Mouse (Mus musculus): ENCODE results near the gene Gm21190. TPM values are rescaled to one million over a fixed set of nuclear protein-coding genes. Genes with fewer than 3 reads are reported as not detected.
"Not testable (repeated sequence)": the region's sequence is repeated elsewhere in the genome, so short reads cannot be mapped to it uniquely, and the experiment has no call there.

Gene Gm21190
- polyA plus RNA-seq, 1 experiment from 2014 or later = not detected

GRCm38 (mm10) chr5:15522028-15522427 is 7.0 kb downstream of the Gm21190 start:
- H3K9me3 ChIP-seq (ENCODE audit: control insufficient read depth, low read length); H3K4me3 ChIP-seq (ENCODE audit: low read depth, low read length); H3K4me1 ChIP-seq (replicated peaks; ENCODE audit: control insufficient read depth, insufficient read depth, low read length); H3K27me3 ChIP-seq (ENCODE audit: control insufficient read depth, insufficient read depth, low read length); H3K27ac ChIP-seq (ENCODE audit: low read depth, low read length); H3K9ac ChIP-seq (ENCODE audit: low read length); H3K4me2 ChIP-seq (ENCODE audit: low read depth, low read length, severe bottlenecking); ATAC-seq (replicated peaks; ENCODE audit: low FRiP score); H3K36me3 ChIP-seq (ENCODE audit: control insufficient read depth, insufficient read depth, low read length): not testable (repeated sequence)
- peak; percentile 51 for DNase-seq (ENCODE audit: low spot score)
- 42% methylated on average over 2 of the region's 2 CpGs for WGBS

- H3K9me3 ChIP-seq (ENCODE audit: control insufficient read depth, low read length); H3K27me3 ChIP-seq (ENCODE audit: control insufficient read depth, insufficient read depth, low read length); H3K27ac ChIP-seq (ENCODE audit: low read depth, low read length); H3K4me2 ChIP-seq (ENCODE audit: low read depth, low read length, severe bottlenecking); H3K36me3 ChIP-seq (ENCODE audit: control insufficient read depth, insufficient read depth, low read length); H3K4me3 ChIP-seq (ENCODE audit: low read depth, low read length); H3K4me1 ChIP-seq (replicated peaks; ENCODE audit: control insufficient read depth, insufficient read depth, low read length); H3K9ac ChIP-seq (ENCODE audit: low read length); ATAC-seq (replicated peaks; ENCODE audit: low FRiP score); DNase-seq (ENCODE audit: low spot score): not testable (repeated sequence)
- WGBS = 26% methylated on average over 5 of the region's 5 CpGs
Observed at GRCm38 (mm10) chr5:15520418-15520817, 8.6 kb downstream of the Gm21190 start.

- not testable (repeated sequence) for H3K9ac ChIP-seq (ENCODE audit: low read length); H3K4me1 ChIP-seq (replicated peaks; ENCODE audit: control insufficient read depth, insufficient read depth, low read length); H3K4me3 ChIP-seq (ENCODE audit: low read depth, low read length); H3K27ac ChIP-seq (ENCODE audit: low read depth, low read length); DNase-seq (ENCODE audit: low spot score); H3K4me2 ChIP-seq (ENCODE audit: low read depth, low read length, severe bottlenecking); H3K36me3 ChIP-seq (ENCODE audit: control insufficient read depth, insufficient read depth, low read length); H3K27me3 ChIP-seq (ENCODE audit: control insufficient read depth, insufficient read depth, low read length); H3K9me3 ChIP-seq (ENCODE audit: control insufficient read depth, low read length)
- 79% methylated on average over 2 of the region's 2 CpGs for WGBS
- ATAC-seq (replicated peaks; ENCODE audit: low FRiP score) = peak; percentile 49; the same call in 1 of the 2 replicates
Observed at GRCm38 (mm10) chr5:15517150-15517549, 11.9 kb downstream of the Gm21190 start.

GRCm38 (mm10) chr5:15512236-15512635 is 16.8 kb downstream of the Gm21190 start:
- H3K27ac ChIP-seq (ENCODE audit: low read depth, low read length); DNase-seq (ENCODE audit: low spot score); H3K27me3 ChIP-seq (ENCODE audit: control insufficient read depth, insufficient read depth, low read length); H3K36me3 ChIP-seq (ENCODE audit: control insufficient read depth, insufficient read depth, low read length); H3K4me2 ChIP-seq (ENCODE audit: low read depth, low read length, severe bottlenecking); H3K4me3 ChIP-seq (ENCODE audit: low read depth, low read length); H3K4me1 ChIP-seq (replicated peaks; ENCODE audit: control insufficient read depth, insufficient read depth, low read length); H3K9ac ChIP-seq (ENCODE audit: low read length): not testable (repeated sequence)
- peak; percentile 53 for ATAC-seq (replicated peaks; ENCODE audit: low FRiP score)
- WGBS = 69% methylated on average over 3 of the region's 3 CpGs
- H3K9me3 ChIP-seq (ENCODE audit: control insufficient read depth, low read length) = peaks cover 13% of the 10 kb centered on the region

GRCm38 (mm10) chr5:15509911-15510310 is 19.1 kb downstream of the Gm21190 start:
- not testable (repeated sequence) for H3K4me2 ChIP-seq (ENCODE audit: low read depth, low read length, severe bottlenecking); H3K36me3 ChIP-seq (ENCODE audit: control insufficient read depth, insufficient read depth, low read length); H3K9ac ChIP-seq (ENCODE audit: low read length); H3K27ac ChIP-seq (ENCODE audit: low read depth, low read length); ATAC-seq (replicated peaks; ENCODE audit: low FRiP score); H3K4me1 ChIP-seq (replicated peaks; ENCODE audit: control insufficient read depth, insufficient read depth, low read length); H3K4me3 ChIP-seq (ENCODE audit: low read depth, low read length); H3K27me3 ChIP-seq (ENCODE audit: control insufficient read depth, insufficient read depth, low read length); DNase-seq (ENCODE audit: low spot score)
- WGBS = 82% methylated on average over 1 of the region's 1 CpGs
- peaks cover 16% of the 10 kb centered on the region for H3K9me3 ChIP-seq (ENCODE audit: control insufficient read depth, low read length)

GRCm38 (mm10) chr5:15508460-15509451 is 20.3 kb downstream of the Gm21190 start:
- not testable (repeated sequence) for H3K27me3 ChIP-seq (ENCODE audit: control insufficient read depth, insufficient read depth, low read length); H3K27ac ChIP-seq (ENCODE audit: low read depth, low read length); H3K4me1 ChIP-seq (replicated peaks; ENCODE audit: control insufficient read depth, insufficient read depth, low read length); ATAC-seq (replicated peaks; ENCODE audit: low FRiP score); H3K9ac ChIP-seq (ENCODE audit: low read length); H3K36me3 ChIP-seq (ENCODE audit: control insufficient read depth, insufficient read depth, low read length); H3K4me2 ChIP-seq (ENCODE audit: low read depth, low read length, severe bottlenecking); H3K4me3 ChIP-seq (ENCODE audit: low read depth, low read length)
- DNase-seq (ENCODE audit: low spot score) = peak; percentile 43
- WGBS = 65% methylated on average over 6 of the region's 6 CpGs
- H3K9me3 ChIP-seq (ENCODE audit: control insufficient read depth, low read length) = peaks cover 16% of the 10 kb centered on the region

GRCm38 (mm10) chr5:15507757-15508459 is 21.1 kb downstream of the Gm21190 start:
- DNase-seq (ENCODE audit: low spot score) (peak; percentile 51), ATAC-seq (replicated peaks; ENCODE audit: low FRiP score) (peak; percentile 72)
- not testable (repeated sequence) for H3K4me2 ChIP-seq (ENCODE audit: low read depth, low read length, severe bottlenecking); H3K4me3 ChIP-seq (ENCODE audit: low read depth, low read length); H3K27ac ChIP-seq (ENCODE audit: low read depth, low read length); H3K36me3 ChIP-seq (ENCODE audit: control insufficient read depth, insufficient read depth, low read length); H3K9ac ChIP-seq (ENCODE audit: low read length); H3K27me3 ChIP-seq (ENCODE audit: control insufficient read depth, insufficient read depth, low read length); H3K4me1 ChIP-seq (replicated peaks; ENCODE audit: control insufficient read depth, insufficient read depth, low read length)
- H3K9me3 ChIP-seq (ENCODE audit: control insufficient read depth, low read length) = peaks cover 16% of the 10 kb centered on the region
- 71% methylated on average over 6 of the region's 6 CpGs for WGBS

GRCm38 (mm10) chr5:15507309-15507619 is 21.8 kb downstream of the Gm21190 start:
- Histone ChIP-seq H3K9ac (ENCODE audit: low read length) (no peak overlapping the region), H3K4me2 (ENCODE audit: low read depth, low read length, severe bottlenecking) (no peak overlapping the region), H3K9me3 (ENCODE audit: control insufficient read depth, low read length) (peaks cover 14% of the 10 kb centered on the region), H3K36me3 (ENCODE audit: control insufficient read depth, insufficient read depth, low read length) (no peaks in the 10 kb centered on the region), H3K27me3 (ENCODE audit: control insufficient read depth, insufficient read depth, low read length) (no peaks in the 10 kb centered on the region), H3K4me3 (ENCODE audit: low read depth, low read length) (no peak overlapping the region), H3K4me1 (replicated peaks; ENCODE audit: control insufficient read depth, insufficient read depth, low read length) (no peaks in the 10 kb centered on the region), H3K27ac (ENCODE audit: low read depth, low read length) (no peak overlapping the region)
- DNase-seq (ENCODE audit: low spot score) (no peak), ATAC-seq (replicated peaks; ENCODE audit: low FRiP score) (peak; percentile 70)
- WGBS = 75% methylated on average over 3 of the region's 3 CpGs

All from forebrain, embryonic 11.5 days (tissue).